In genomic region chr1:185731062-185731461, GRCm38 (mm10) we compare ENCODE assay signal across 13 mouse cellular contexts.
A peak's percentile ranks its signal among the peaks of the same experiment; 100 is the strongest.
DNase-seq lines count a peak whose midpoint lies in the region; ATAC-seq and TF ChIP-seq lines count a peak whose summit lies in the region.
"Had no signal": no experiment of that assay in that cellular context is flagged by ENCODE, and none has a peak within 500 bp of the region (broad histone marks: within the 10 kb centered on the region; RNA-seq: fewer than 3 reads in every experiment).

No protein-coding gene starts in this region.

- intact Hi-C loops in heart, postnatal 14 days (cut with DNase I) = no loop called here
- intact Hi-C loops in heart, postnatal 36 days (cut with DNase I) = no loop called here

- H3K27me3 ChIP-seq in heart, embryonic 11.5 days (ENCODE audit: control insufficient read depth, insufficient read depth, low read length) = peaks cover 4% of the 10 kb centered on the region; the same call in 1 of the 2 replicates
- no peaks in the 10 kb centered on the region for H3K27me3 ChIP-seq in stomach, embryonic 14.5 days (ENCODE audit: control insufficient read depth, insufficient read depth, low read length)
- H3K27me3 ChIP-seq in stomach, postnatal 0 days (ENCODE audit: control insufficient read depth, insufficient read depth, low read length) = no peaks in the 10 kb centered on the region
- peaks cover 19% of the 10 kb centered on the region for H3K27me3 ChIP-seq in limb, embryonic 12.5 days
- H3K27me3 ChIP-seq: Patski had no signal

- no peak for DNase-seq in heart, postnatal 14 days
- no peak for DNase-seq in stomach, postnatal 0 days (ENCODE audit: low spot score)
- peak; percentile 9 for DNase-seq in yolk sac, embryonic 10.5 days (ENCODE audit: low spot score)
- DNase-seq in heart, postnatal 36 days = no peak
- DNase-seq: adrenal gland, postnatal 14 days; B cell, adult 2 months; gastrocnemius, postnatal 10 days had no signal

- no peak overlapping the region for H3K4me2 ChIP-seq in heart, embryonic 11.5 days
- no peak overlapping the region for H3K4me2 ChIP-seq in stomach, embryonic 14.5 days (replicated peaks; ENCODE audit: low read depth, low read length)
- no peak overlapping the region for H3K4me2 ChIP-seq in stomach, postnatal 0 days (replicated peaks; ENCODE audit: low read depth)
- peak overlapping the region; percentile 16; the same call in 1 of the 2 replicates for H3K4me2 ChIP-seq in limb, embryonic 12.5 days

- 20% methylated on average over 9 of the region's 9 CpGs for WGBS in heart, embryonic 11.5 days (ENCODE audit: insufficient replicate concordance)
- 35% methylated on average over 9 of the region's 9 CpGs for WGBS in stomach, embryonic 14.5 days
- WGBS in stomach, postnatal 0 days = 48% methylated on average over 9 of the region's 9 CpGs
- WGBS in limb, embryonic 12.5 days = 8% methylated on average over 9 of the region's 9 CpGs

- ATAC-seq in heart, embryonic 11.5 days (replicated peaks; ENCODE audit: insufficient number of reproducible peaks, low FRiP score, low TSS enrichment) = peak; percentile 69; the same call in 1 of the 2 replicates
- peak; percentile 69; the same call in 1 of the 2 replicates for ATAC-seq in stomach, embryonic 14.5 days (ENCODE audit: insufficient number of reproducible peaks, insufficient read depth, low FRiP score, low read depth)
- ATAC-seq in stomach, postnatal 0 days (ENCODE audit: low FRiP score, low TSS enrichment) = no peak
- ATAC-seq in limb, embryonic 12.5 days (ENCODE audit: insufficient number of reproducible peaks, insufficient read depth, low FRiP score, low TSS enrichment, low read depth) = peak; percentile 56; the same call in 1 of the 2 replicates
- ATAC-seq in megakaryocyte, adult 5-6 weeks (ENCODE audit: poor library complexity, severe bottlenecking) = no peak
- ATAC-seq: hindbrain, embryonic 16.5 days; Patski had no signal

- no peaks in the 10 kb centered on the region for H3K36me3 ChIP-seq in heart, embryonic 11.5 days (ENCODE audit: control insufficient read depth, insufficient read depth, low read length)
- no peaks in the 10 kb centered on the region for H3K36me3 ChIP-seq in stomach, embryonic 14.5 days (ENCODE audit: control insufficient read depth, insufficient read depth, low read length)
- H3K36me3 ChIP-seq in stomach, postnatal 0 days (ENCODE audit: control insufficient read depth, insufficient read depth, low read length) = no peaks in the 10 kb centered on the region
- no peaks in the 10 kb centered on the region for H3K36me3 ChIP-seq in limb, embryonic 12.5 days

- no peak overlapping the region for H3K9ac ChIP-seq in heart, embryonic 11.5 days (ENCODE audit: low read depth, low read length)
- H3K9ac ChIP-seq in stomach, embryonic 14.5 days (replicated peaks; ENCODE audit: low read depth, low read length) = no peak overlapping the region
- H3K9ac ChIP-seq in stomach, postnatal 0 days (ENCODE audit: low read length) = no peak overlapping the region
- no peak overlapping the region for H3K9ac ChIP-seq in limb, embryonic 12.5 days (replicated peaks)

- TF ChIP-seq CTCF in stomach, postnatal 0 days (IDR thresholded peaks at IDR 0.05; ENCODE audit: low read depth) = no peak

- H3K27ac ChIP-seq in heart, embryonic 11.5 days (ENCODE audit: low read depth, low read length) = no peak overlapping the region
- H3K27ac ChIP-seq in stomach, embryonic 14.5 days (ENCODE audit: low read length) = no peak overlapping the region
- H3K27ac ChIP-seq in stomach, postnatal 0 days (replicated peaks) = no peak overlapping the region
- H3K27ac ChIP-seq in limb, embryonic 12.5 days = no peak overlapping the region

- H3K4me3 ChIP-seq in heart, embryonic 11.5 days (ENCODE audit: low read depth, low read length) = no peak overlapping the region
- no peak overlapping the region for H3K4me3 ChIP-seq in stomach, embryonic 14.5 days (ENCODE audit: low read depth, low read length)
- no peak overlapping the region for H3K4me3 ChIP-seq in stomach, postnatal 0 days (ENCODE audit: low read depth, low read length)
- H3K4me3 ChIP-seq in limb, embryonic 12.5 days (replicated peaks) = no peak overlapping the region

- TF ChIP-seq EP300 in stomach, postnatal 0 days (optimal IDR thresholded peaks at IDR 0.05) = no peak

- H3K4me1 ChIP-seq in heart, embryonic 11.5 days (ENCODE audit: control insufficient read depth, insufficient read depth, low read length) = peaks cover 21% of the 10 kb centered on the region
- H3K4me1 ChIP-seq in stomach, embryonic 14.5 days (ENCODE audit: control insufficient read depth, insufficient read depth, low read length) = no peaks in the 10 kb centered on the region
- H3K4me1 ChIP-seq in stomach, postnatal 0 days (replicated peaks; ENCODE audit: control insufficient read depth, insufficient read depth) = no peaks in the 10 kb centered on the region
- H3K4me1 ChIP-seq in limb, embryonic 12.5 days (replicated peaks) = peaks cover 6% of the 10 kb centered on the region

- no peaks in the 10 kb centered on the region for H3K9me3 ChIP-seq in heart, embryonic 11.5 days (replicated peaks; ENCODE audit: control insufficient read depth, low read length)
- no peaks in the 10 kb centered on the region for H3K9me3 ChIP-seq in stomach, embryonic 14.5 days (ENCODE audit: control insufficient read depth, low read depth, low read length)
- H3K9me3 ChIP-seq in stomach, postnatal 0 days (ENCODE audit: control insufficient read depth, low read length) = no peaks in the 10 kb centered on the region
- no peaks in the 10 kb centered on the region for H3K9me3 ChIP-seq in limb, embryonic 12.5 days

Comparison
In these comparisons a context has a peak if more than half of its experiments do, and no peak if none do; other contexts are left out.
1. ATAC-seq: peak in heart, embryonic 11.5 days (single experiment), stomach, embryonic 14.5 days (single experiment) and limb, embryonic 12.5 days (single experiment); none in stomach, postnatal 0 days (single experiment) and megakaryocyte, adult 5-6 weeks (single experiment).